Mouse (Mus musculus): ENCODE data around the gene 2310034G01Rik.

2310034G01Rik gene

GRCm38 (mm10) chr19:46300294-46301045 lies 49.6 kb downstream of the 2310034G01Rik start:
- DNase-seq (ENCODE audit: low read depth, low spot score): no peak

All from c-Kit-negative CD71-positive TER-119-positive erythroid progenitor cells, embryonic 14.5 days (primary cell).